Mouse (Mus musculus) heart, embryonic 12.5 days (tissue): ENCODE measurements at regions not wholly inside any gene's neighbourhood (a gene's known extent, or its start where the extent isn't known, plus 50 kb on each side); places are given as distances from the start of the nearest gene placed in this dataset.
"Not testable (repeated sequence)": the region's sequence is repeated elsewhere in the genome, so short reads cannot be mapped to it uniquely, and the experiment has no call there.

Source experiments
- ATAC-seq: fragments of 200-750 bp; cut with Nextera tagmentation; 2 replicates; pipeline ENCODE4 v1.8.0; 2017; ENCODE audit warnings: moderate TSS enrichment, moderate library complexity; ENCODE audit not compliant: insufficient number of reproducible peaks, low FRiP score
- H3K27ac ChIP-seq: fragments of 300-500 bp; sonication (generic); 2 replicates; pipeline ENCODE4 v1.5.1; 2016; ENCODE audit warnings: mild to moderate bottlenecking, moderate library complexity; ENCODE audit not compliant: poor library complexity, severe bottlenecking
- H3K27me3 ChIP-seq: fragments of 300-500 bp; sonication (generic); replicated peaks from 2 replicates; pipeline ENCODE4 v1.6.1; 2016; ENCODE audit warnings: mild to moderate bottlenecking, moderate library complexity
- H3K36me3 ChIP-seq: fragments of 300-500 bp; sonication (generic); 2 replicates; pipeline ENCODE4 v1.6.1; 2016; ENCODE audit warnings: mild to moderate bottlenecking, moderate library complexity
- H3K4me1 ChIP-seq: fragments of 300-500 bp; sonication (generic); replicated peaks from 2 replicates; pipeline ENCODE4 v1.6.1; 2016; ENCODE audit warnings: mild to moderate bottlenecking
- H3K4me2 ChIP-seq: fragments of 300-500 bp; sonication (generic); 2 replicates; pipeline ENCODE4 v1.6.1; 2016; ENCODE audit warnings: mild to moderate bottlenecking, moderate library complexity
- H3K4me3 ChIP-seq: fragments of 300-500 bp; sonication (generic); 2 replicates; pipeline ENCODE4 v1.5.1; 2016; ENCODE audit warnings: mild to moderate bottlenecking
- H3K9ac ChIP-seq: fragments of 300-500 bp; sonication (generic); 2 replicates; pipeline ENCODE4 v1.6.1; 2016; ENCODE audit warnings: mild to moderate bottlenecking, moderate library complexity
- H3K9me3 ChIP-seq: fragments of 300-500 bp; sonication (generic); replicated peaks from 2 replicates; pipeline ENCODE4 v1.6.1; 2016; ENCODE audit warnings: mild to moderate bottlenecking, moderate library complexity
- WGBS: fragments of 180-500 bp; shearing (Covaris S2); methylation state at CpG from one replicate; pipeline ENCODE4 v1.1.7; 2016; 5-methylcytosine and 5-hydroxymethylcytosine counted together

DNA sequence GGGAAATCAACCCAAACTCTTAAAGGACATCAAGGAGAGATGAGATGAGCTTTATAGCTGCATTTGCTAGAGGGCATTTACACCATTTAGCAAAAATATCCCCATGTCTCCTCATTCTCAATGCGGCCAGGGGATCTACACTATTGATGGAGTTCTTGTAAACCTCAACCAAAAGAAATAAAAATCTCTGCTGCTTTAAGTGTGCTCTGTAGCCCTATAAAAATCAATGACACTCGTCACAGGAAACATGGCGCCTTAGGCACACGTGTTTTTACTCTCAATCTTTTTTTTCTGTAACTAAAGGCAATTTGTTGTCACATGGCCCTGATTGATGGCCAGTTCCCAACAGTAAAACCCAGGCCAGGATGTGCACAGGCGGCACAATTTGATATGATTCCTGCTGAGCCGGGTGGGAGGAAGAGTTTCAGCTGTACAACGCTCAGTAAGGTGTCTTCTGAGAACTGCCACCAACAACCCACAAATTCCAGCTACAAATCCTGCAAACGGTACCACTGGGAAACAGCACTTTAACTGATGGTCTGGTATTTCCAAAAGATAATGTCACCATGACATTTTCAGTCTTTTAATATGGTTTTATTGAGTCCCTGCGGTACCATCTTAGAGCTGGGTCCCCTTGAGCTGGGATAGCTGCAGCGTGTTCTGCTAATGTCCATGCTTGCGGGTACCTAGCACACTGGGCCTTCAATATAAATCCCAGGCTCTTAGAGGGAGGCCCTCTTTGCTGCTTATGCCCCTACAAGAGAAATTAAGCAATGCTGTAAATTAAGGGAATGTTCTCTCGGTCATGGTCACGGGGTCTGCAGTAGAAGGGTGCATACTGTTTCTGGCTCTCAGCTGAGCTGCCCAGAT is 78.8 kb downstream of the Tpbg start:
- no peak overlapping the region for H3K9ac ChIP-seq
- H3K4me2 ChIP-seq: no peak overlapping the region
- H3K9me3 ChIP-seq: 0 out of 2 replicates have a peak, but pooled peaks cover 2% of the 10 kb centered on the region
- no peaks in the 10 kb centered on the region for H3K36me3 ChIP-seq
- no peaks in the 10 kb centered on the region for H3K27me3 ChIP-seq
- WGBS: 79% methylated on average over 13 of the region's 13 CpGs
- no peaks in the 10 kb centered on the region for H3K4me1 ChIP-seq
- ATAC-seq: no peak
- no peak overlapping the region for H3K4me3 ChIP-seq
- H3K27ac ChIP-seq: no peak overlapping the region

GRCm38 (mm10) chr9:85925259-85925658 is 83.1 kb downstream of the Tpbg start:
- H3K9ac ChIP-seq: no peak overlapping the region
- no peaks in the 10 kb centered on the region for H3K4me1 ChIP-seq
- WGBS: 88% methylated on average over 1 of the region's 1 CpGs
- H3K36me3 ChIP-seq: no peaks in the 10 kb centered on the region
- no peak overlapping the region for H3K27ac ChIP-seq
- no peaks in the 10 kb centered on the region for H3K9me3 ChIP-seq
- H3K4me3 ChIP-seq: no peak overlapping the region
- H3K27me3 ChIP-seq: no peaks in the 10 kb centered on the region
- H3K4me2 ChIP-seq: no peak overlapping the region
- ATAC-seq: no peak

DNA sequence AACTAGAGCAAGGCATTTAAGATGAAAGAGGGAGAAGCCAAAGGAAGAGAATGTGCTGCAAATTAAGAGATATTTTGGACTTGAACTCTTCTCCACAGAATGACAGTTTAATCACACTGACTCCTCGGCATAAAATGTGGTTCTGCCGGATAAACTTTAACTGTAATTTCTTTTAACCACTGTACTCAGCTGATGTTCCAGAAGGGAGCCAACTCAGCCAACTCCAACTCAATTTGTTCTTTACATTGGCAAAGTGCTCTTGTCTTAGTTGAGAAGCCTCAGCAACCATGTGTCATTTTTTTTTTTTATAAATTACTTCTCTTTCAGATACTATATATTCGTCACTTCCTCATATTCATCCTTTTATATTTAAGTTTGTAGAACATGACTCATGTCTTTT is 90.0 kb downstream of the Tpbg start:
- H3K27me3 ChIP-seq: no peaks in the 10 kb centered on the region
- no peak overlapping the region for H3K4me3 ChIP-seq
- no peaks in the 10 kb centered on the region for H3K4me1 ChIP-seq
- no peaks in the 10 kb centered on the region for H3K9me3 ChIP-seq
- H3K36me3 ChIP-seq: no peaks in the 10 kb centered on the region
- ATAC-seq: no peak
- H3K27ac ChIP-seq: no peak overlapping the region
- H3K4me2 ChIP-seq: no peak overlapping the region
- 77% methylated on average over 3 of the region's 3 CpGs for WGBS
- H3K9ac ChIP-seq: no peak overlapping the region

DNA sequence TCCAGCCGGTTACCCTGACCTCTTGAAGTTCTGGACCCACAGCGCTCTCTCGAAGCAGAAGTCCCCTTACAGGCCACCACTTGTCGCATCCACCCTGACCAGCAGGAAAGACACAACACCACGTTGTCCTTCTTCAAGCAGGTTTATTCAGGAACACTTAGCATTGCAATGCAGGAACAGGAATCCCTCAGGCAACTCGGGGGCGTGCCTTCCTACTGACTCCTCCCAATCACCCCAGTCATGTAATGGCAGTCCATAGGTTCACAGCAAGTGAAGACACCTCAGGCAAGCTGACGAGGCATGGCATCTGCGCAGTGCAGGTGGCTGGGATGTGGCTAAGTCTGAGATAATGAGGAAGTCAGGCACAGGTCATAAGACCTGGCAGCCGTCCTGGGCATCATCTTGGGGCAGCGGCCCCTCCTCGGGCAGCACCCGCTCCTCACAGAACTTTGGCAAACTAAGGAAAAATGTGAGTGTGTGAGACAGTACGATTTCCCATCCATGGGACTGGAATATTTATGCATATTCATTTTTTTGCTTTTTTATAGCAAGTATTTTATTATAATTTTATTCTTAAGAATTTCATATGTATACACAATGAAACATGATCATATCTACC is 101.0 kb downstream of the Tpbg start:
- H3K27ac ChIP-seq, H3K27me3 ChIP-seq, H3K9me3 ChIP-seq, H3K36me3 ChIP-seq, H3K4me3 ChIP-seq, ATAC-seq, H3K4me2 ChIP-seq, H3K9ac ChIP-seq, H3K4me1 ChIP-seq: not testable (repeated sequence)
- 84% methylated on average over 14 of the region's 14 CpGs for WGBS

DNA sequence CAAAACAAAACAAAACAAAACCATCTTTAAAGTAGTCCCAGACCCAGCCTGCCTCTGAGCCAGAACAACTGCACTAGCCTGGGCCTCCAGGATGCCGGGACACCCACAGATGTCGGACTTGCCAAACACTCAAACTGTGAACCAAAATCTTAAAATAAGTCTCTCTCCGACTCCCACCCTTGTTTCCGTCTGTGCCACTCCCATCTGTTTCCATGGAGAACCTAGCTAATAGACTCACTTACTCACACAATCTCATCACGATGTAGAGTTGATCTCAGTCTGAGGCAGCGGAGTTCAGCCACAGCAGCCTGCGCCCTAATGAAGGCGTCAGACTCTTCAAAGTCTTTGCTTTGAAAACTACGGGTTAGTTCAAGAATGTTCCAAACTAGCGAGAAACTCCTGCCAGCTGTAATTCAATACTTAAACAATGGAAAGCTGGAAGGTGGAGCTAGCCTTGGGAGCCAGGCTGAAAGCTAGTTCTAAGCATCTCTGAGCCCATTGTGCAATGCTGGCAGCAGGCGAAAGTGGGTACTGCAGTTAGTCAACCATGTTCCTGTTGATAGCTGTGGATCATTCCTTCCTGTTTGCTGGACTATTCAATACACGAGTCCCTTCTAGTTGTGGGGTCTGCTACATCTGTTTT is 106.4 kb downstream of the Tpbg start:
- H3K27ac ChIP-seq: no peak overlapping the region
- no peaks in the 10 kb centered on the region for H3K27me3 ChIP-seq
- 78% methylated on average over 12 of the region's 12 CpGs for WGBS
- H3K4me2 ChIP-seq: no peak overlapping the region
- H3K4me1 ChIP-seq: no peaks in the 10 kb centered on the region
- no peak for ATAC-seq
- H3K36me3 ChIP-seq: no peaks in the 10 kb centered on the region
- no peak overlapping the region for H3K4me3 ChIP-seq
- H3K9ac ChIP-seq: no peak overlapping the region
- H3K9me3 ChIP-seq: no peaks in the 10 kb centered on the region

GRCm38 (mm10) chr9:85951777-85952176 is 109.6 kb downstream of the Tpbg start:
- ATAC-seq: no peak
- Histone ChIP-seq H3K4me1 (no peaks in the 10 kb centered on the region), H3K4me2 (no peak overlapping the region), H3K27ac (no peak overlapping the region), H3K36me3 (no peaks in the 10 kb centered on the region), H3K4me3 (no peak overlapping the region), H3K9me3 (no peaks in the 10 kb centered on the region), H3K27me3 (no peaks in the 10 kb centered on the region), H3K9ac (no peak overlapping the region)
- 74% methylated on average over 2 of the region's 2 CpGs for WGBS

DNA sequence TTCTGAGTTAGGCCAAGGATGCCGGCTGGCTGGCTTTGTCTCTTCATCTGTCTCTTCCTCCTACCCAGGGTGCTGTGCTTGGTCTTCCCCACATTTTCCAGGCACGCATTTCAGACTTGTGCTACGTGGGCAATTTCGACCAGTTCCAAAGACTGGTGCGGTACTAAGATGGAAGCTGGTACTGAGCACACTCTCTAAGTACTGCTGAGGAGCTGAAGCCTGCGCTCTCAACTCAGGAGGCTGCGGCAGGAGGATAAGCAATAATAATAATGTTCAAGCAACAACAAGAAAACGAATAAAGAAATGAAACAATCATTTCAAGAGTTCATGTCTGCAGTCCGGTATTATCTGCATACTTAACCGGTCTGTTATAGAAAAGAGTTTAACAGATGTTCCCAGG is 127.9 kb downstream of the Tpbg start:
- Histone ChIP-seq H3K4me2 (no peak overlapping the region), H3K27ac (no peak overlapping the region), H3K4me1 (no peaks in the 10 kb centered on the region), H3K27me3 (no peaks in the 10 kb centered on the region), H3K9ac (no peak overlapping the region), H3K9me3 (no peaks in the 10 kb centered on the region), H3K4me3 (no peak overlapping the region), H3K36me3 (no peaks in the 10 kb centered on the region)
- ATAC-seq: no peak
- WGBS: 85% methylated on average over 10 of the region's 10 CpGs

GRCm38 (mm10) chr9:85981428-85981827 is 139.2 kb downstream of the Tpbg start:
- Histone ChIP-seq H3K27ac (no peak overlapping the region), H3K9me3 (no peaks in the 10 kb centered on the region), H3K4me2 (no peak overlapping the region), H3K27me3 (no peaks in the 10 kb centered on the region), H3K4me1 (no peaks in the 10 kb centered on the region), H3K36me3 (no peaks in the 10 kb centered on the region), H3K9ac (no peak overlapping the region), H3K4me3 (no peak overlapping the region)
- WGBS: 85% methylated on average over 5 of the region's 5 CpGs
- ATAC-seq: no peak

- not testable (repeated sequence) for H3K4me3 ChIP-seq, H3K36me3 ChIP-seq, ATAC-seq, H3K9me3 ChIP-seq, H3K4me1 ChIP-seq, H3K27me3 ChIP-seq, H3K4me2 ChIP-seq, H3K27ac ChIP-seq, H3K9ac ChIP-seq
- 87% methylated on average over 8 of the region's 8 CpGs for WGBS
Measured at GRCm38 (mm10) chr9:85983516-85983915, 141.3 kb downstream of the Tpbg start.

- Histone ChIP-seq H3K9me3 (no peaks in the 10 kb centered on the region), H3K4me1 (no peaks in the 10 kb centered on the region), H3K36me3 (no peaks in the 10 kb centered on the region), H3K27me3 (no peaks in the 10 kb centered on the region), H3K9ac (no peak overlapping the region), H3K4me2 (no peak overlapping the region), H3K4me3 (no peak overlapping the region), H3K27ac (no peak overlapping the region)
- WGBS: 65% methylated on average over 5 of the region's 5 CpGs
- no peak for ATAC-seq
Measured at GRCm38 (mm10) chr9:85985671-85986070, 143.5 kb downstream of the Tpbg start.

- H3K27me3 ChIP-seq: no peaks in the 10 kb centered on the region
- no peak overlapping the region for H3K4me3 ChIP-seq
- no peak overlapping the region for H3K4me2 ChIP-seq
- no peak overlapping the region for H3K9ac ChIP-seq
- H3K36me3 ChIP-seq: no peaks in the 10 kb centered on the region
- no peak for ATAC-seq
- H3K4me1 ChIP-seq: no peaks in the 10 kb centered on the region
- no peaks in the 10 kb centered on the region for H3K9me3 ChIP-seq
- WGBS: 54% methylated on average over 2 of the region's 2 CpGs
- no peak overlapping the region for H3K27ac ChIP-seq
Measured at GRCm38 (mm10) chr9:85986142-85986541, 144.0 kb downstream of the Tpbg start.
